Mouse (Mus musculus) c-Kit-positive CD71-negative TER-119-negative erythroid progenitor cells, embryonic 14.5 days (primary cell): ENCODE results near the gene Slamf9.

ENCODE experiments used
- DNase-seq: peaks from one replicate; pipeline ENCODE4 v3.0.0-alpha.2; 2013; ENCODE audit warnings: low read depth

Gene Slamf9

GRCm38 (mm10) chr1:172475054-172475741, at the start of gene Slamf9:
Slamf9 (plus strand) TSS chr1:172475358.
- DNase-seq = no peak

- DNase-seq = no peak
Observed at GRCm38 (mm10) chr1:172426419-172426818, 48.7 kb upstream of the Slamf9 start.

- DNase-seq = no peak
Observed at GRCm38 (mm10) chr1:172427841-172428240, 47.3 kb upstream of the Slamf9 start.

- no peak for DNase-seq
Observed at GRCm38 (mm10) chr1:172428614-172429013, 46.5 kb upstream of the Slamf9 start.

- no peak for DNase-seq
Observed at GRCm38 (mm10) chr1:172430731-172431220, 44.4 kb upstream of the Slamf9 start.

GRCm38 (mm10) chr1:172431836-172432586, 43.1 kb upstream of the Slamf9 start:
- no peak for DNase-seq

GRCm38 (mm10) chr1:172432587-172432955, 42.6 kb upstream of the Slamf9 start:
- DNase-seq = no peak

GRCm38 (mm10) chr1:172433012-172433850, 41.9 kb upstream of the Slamf9 start:
- no peak for DNase-seq

- DNase-seq = no peak
Observed at GRCm38 (mm10) chr1:172433851-172434165, 41.4 kb upstream of the Slamf9 start.

GRCm38 (mm10) chr1:172436785-172437184, 38.4 kb upstream of the Slamf9 start:
- DNase-seq = no peak

- DNase-seq = no peak
Observed at GRCm38 (mm10) chr1:172438621-172439020, 36.5 kb upstream of the Slamf9 start.

- no peak for DNase-seq
Observed at GRCm38 (mm10) chr1:172440521-172440920, 34.6 kb upstream of the Slamf9 start.

GRCm38 (mm10) chr1:172441935-172442445, 33.2 kb upstream of the Slamf9 start:
- DNase-seq = no peak

- no peak for DNase-seq
Observed at GRCm38 (mm10) chr1:172450226-172450625, 24.9 kb upstream of the Slamf9 start.

- no peak for DNase-seq
Observed at GRCm38 (mm10) chr1:172450848-172451470, 24.2 kb upstream of the Slamf9 start.

- no peak for DNase-seq
Observed at GRCm38 (mm10) chr1:172452911-172453310, 22.2 kb upstream of the Slamf9 start.

- DNase-seq = no peak
Observed at GRCm38 (mm10) chr1:172453810-172454209, 21.3 kb upstream of the Slamf9 start.

GRCm38 (mm10) chr1:172455416-172455815, 19.7 kb upstream of the Slamf9 start:
- no peak for DNase-seq

GRCm38 (mm10) chr1:172456001-172456677, 19.0 kb upstream of the Slamf9 start:
- no peak for DNase-seq

- DNase-seq = no peak
Observed at GRCm38 (mm10) chr1:172457196-172457595, 18.0 kb upstream of the Slamf9 start.

- DNase-seq = no peak
Observed at GRCm38 (mm10) chr1:172458041-172458440, 17.1 kb upstream of the Slamf9 start.
